12 mouse cellular contexts compared by ENCODE assay signal in the genomic region with DNA sequence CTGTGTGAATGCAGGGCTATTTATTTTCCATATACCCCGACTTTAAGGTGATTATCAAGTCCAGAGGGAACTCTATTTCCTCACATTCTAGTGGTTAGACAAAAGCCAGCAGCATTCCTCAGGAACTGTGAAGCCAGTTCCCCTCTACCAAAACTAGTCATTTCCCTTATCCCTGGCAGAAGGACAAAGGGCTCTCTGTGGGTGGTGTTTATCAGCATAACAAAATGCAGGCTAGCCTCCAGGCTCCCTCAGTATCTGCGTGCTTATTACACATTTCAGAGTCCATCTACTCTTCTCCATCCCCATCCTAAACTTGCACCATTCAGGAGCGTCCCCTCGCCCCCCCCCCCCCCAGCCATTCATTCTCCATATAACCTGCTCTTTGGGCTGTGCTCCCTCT. TPM values are rescaled to one million over a fixed set of nuclear protein-coding genes. Genes with fewer than 3 reads are reported as not detected.
DNase-seq lines count a peak whose midpoint lies in the region; ATAC-seq and TF ChIP-seq lines count a peak whose summit lies in the region.
"Had no signal": no experiment of that assay in that cellular context is flagged by ENCODE, and none has a peak within 500 bp of the region (broad histone marks: within the 10 kb centered on the region; RNA-seq: fewer than 3 reads in every experiment).

No protein-coding gene starts in this region.

- H3K9ac ChIP-seq in hindbrain, embryonic 11.5 days (ENCODE audit: low read depth, low read length): no peak overlapping the region
- H3K9ac ChIP-seq in MEL (ENCODE audit: control insufficient read depth, low read depth, low read length, poor library complexity, severe bottlenecking): no peak overlapping the region
- no peak overlapping the region for H3K9ac ChIP-seq in liver, embryonic 14.5 days (replicated peaks)

- no peak for TF ChIP-seq EP300 in MEL (IDR thresholded peaks at IDR 0.05; ENCODE audit: low read depth in 1 of 2, low read length in 2 of 2)
- TF ChIP-seq EP300 in liver, embryonic 14.5 days (IDR thresholded peaks at IDR 0.05; ENCODE audit: low read depth): no peak

- no peak for TF ChIP-seq CTCF in MEL (IDR thresholded peaks at IDR 0.05 in 2 of 3, conservative IDR thresholded peaks at IDR 0.05 in 1 of 3; ENCODE audit: control insufficient read depth in 1 of 3, insufficient read depth in 1 of 3, low read depth in 2 of 3, low read length in 3 of 3, poor library complexity in 1 of 3, severe bottlenecking in 1 of 3)
- no peak for TF ChIP-seq CTCF in liver, embryonic 14.5 days (IDR thresholded peaks at IDR 0.05; ENCODE audit: low read depth)

- no peak for TF ChIP-seq POLR2A in MEL (IDR thresholded peaks at IDR 0.05; ENCODE audit: control insufficient read depth in 1 of 2, insufficient read depth in 1 of 2, low read depth in 1 of 2, low read length in 2 of 2, poor library complexity in 1 of 2)

- no peaks in the 10 kb centered on the region for H3K27me3 ChIP-seq in hindbrain, embryonic 10.5 days (ENCODE audit: insufficient read depth, poor library complexity, severe bottlenecking)
- no peaks in the 10 kb centered on the region for H3K27me3 ChIP-seq in hindbrain, embryonic 11.5 days (ENCODE audit: control insufficient read depth, insufficient read depth, low read length)
- no peaks in the 10 kb centered on the region for H3K27me3 ChIP-seq in MEL (ENCODE audit: control insufficient read depth in 1 of 2, insufficient read depth in 2 of 2, low read length in 2 of 2)
- H3K27me3 ChIP-seq in liver, embryonic 14.5 days (ENCODE audit: control insufficient read depth, insufficient read depth, low read length): no peaks in the 10 kb centered on the region

- no peak for ATAC-seq in hindbrain, embryonic 11.5 days (ENCODE audit: low FRiP score)
- peak; percentile 53; the same call in 1 of the 2 replicates for ATAC-seq in liver, embryonic 14.5 days (ENCODE audit: insufficient read depth)
- ATAC-seq: lung, postnatal 0 days had no signal

- no peaks in the 10 kb centered on the region for H3K79me2 ChIP-seq in MEL (ENCODE audit: control insufficient read depth, insufficient read depth, low read length, poor library complexity)

- no peak overlapping the region for H3K4me3 ChIP-seq in hindbrain, embryonic 10.5 days
- no peak overlapping the region for H3K4me3 ChIP-seq in hindbrain, embryonic 11.5 days (ENCODE audit: low read depth, low read length)
- no peak overlapping the region for H3K4me3 ChIP-seq in MEL (ENCODE audit: control insufficient read depth in 1 of 2, insufficient read depth in 1 of 2, low read depth in 2 of 2, low read length in 2 of 2)
- no peak overlapping the region for H3K4me3 ChIP-seq in liver, embryonic 14.5 days (ENCODE audit: insufficient read depth in 1 of 2, low read depth in 2 of 2, low read length in 2 of 2)
- H3K4me3 ChIP-seq: gastrocnemius, adult 2 months; myocyte had no signal

- DNase-seq in hindbrain, embryonic 10.5 days (ENCODE audit: low spot score): no peak
- DNase-seq in hindbrain, embryonic 11.5 days (ENCODE audit: low spot score): no peak
- DNase-seq in ES-CJ7 (ENCODE audit: low read depth, low spot score): peak; percentile 77
- DNase-seq in MEL (ENCODE audit: low read depth, low spot score): peak; percentile 23
- no peak for DNase-seq in liver, embryonic 14.5 days (ENCODE audit: low read depth in 3 of 3, low spot score in 3 of 3)
- DNase-seq in spleen, adult 18-20 months: no peak
- DNase-seq in kidney, adult 18-20 months: no peak
- DNase-seq: gastrocnemius, adult 2 months; kidney, adult 8-10 months; thymus, adult 2 months had no signal

- H3K36me3 ChIP-seq in hindbrain, embryonic 10.5 days: no peaks in the 10 kb centered on the region
- H3K36me3 ChIP-seq in hindbrain, embryonic 11.5 days (ENCODE audit: control insufficient read depth, insufficient read depth, low read length): no peaks in the 10 kb centered on the region
- peaks cover under 1 to 1% of the 10 kb centered on the region in 2 experiments; a peak in 3 of 4 replicates for H3K36me3 ChIP-seq in MEL (ENCODE audit: control insufficient read depth in 1 of 2, insufficient read depth in 2 of 2, low read length in 2 of 2)
- H3K36me3 ChIP-seq in liver, embryonic 14.5 days (replicated peaks; ENCODE audit: control insufficient read depth, insufficient read depth, low read depth): no peaks in the 10 kb centered on the region; the same call in 1 of the 2 replicates

- peaks cover 9% of the 10 kb centered on the region for H3K4me1 ChIP-seq in hindbrain, embryonic 10.5 days (replicated peaks)
- H3K4me1 ChIP-seq in hindbrain, embryonic 11.5 days (replicated peaks; ENCODE audit: control insufficient read depth, insufficient read depth, low read length): no peaks in the 10 kb centered on the region; the same call in 1 of the 2 replicates
- H3K4me1 ChIP-seq in MEL (ENCODE audit: control insufficient read depth in 1 of 2, insufficient read depth in 2 of 2, low read length in 2 of 2): no peaks in the 10 kb centered on the region
- peaks cover 12 to 14% of the 10 kb centered on the region in 2 experiments for H3K4me1 ChIP-seq in liver, embryonic 14.5 days (replicated peaks; ENCODE audit: control insufficient read depth in 2 of 2, insufficient read depth in 2 of 2, low read length in 1 of 2)

- no peak overlapping the region for H3K4me2 ChIP-seq in hindbrain, embryonic 11.5 days (replicated peaks; ENCODE audit: low read depth, low read length)
- no peak overlapping the region for H3K4me2 ChIP-seq in liver, embryonic 14.5 days (ENCODE audit: low read depth)

- no peak for TF ChIP-seq RAD21 in MEL (IDR thresholded peaks at IDR 0.05; ENCODE audit: low read depth, low read length)

- 8% methylated on average over 4 of the region's 4 CpGs for WGBS in hindbrain, embryonic 10.5 days
- 25% methylated on average over 3 of the region's 4 CpGs for WGBS in hindbrain, embryonic 11.5 days
- 26% methylated on average over 4 of the region's 4 CpGs for WGBS in liver, embryonic 14.5 days (ENCODE audit: insufficient replicate concordance)

- peak overlapping the region; percentile 40 for H3K27ac ChIP-seq in hindbrain, embryonic 10.5 days
- H3K27ac ChIP-seq in hindbrain, embryonic 11.5 days (ENCODE audit: low read depth, low read length): no peak overlapping the region
- H3K27ac ChIP-seq in MEL (ENCODE audit: control insufficient read depth, low read depth, low read length): no peak overlapping the region
- peak overlapping the region; percentile 27; the same call in 1 of the 2 replicates for H3K27ac ChIP-seq in liver, embryonic 14.5 days
- H3K27ac ChIP-seq: gastrocnemius, adult 2 months had no signal

- H3K9me3 ChIP-seq in hindbrain, embryonic 10.5 days: no peaks in the 10 kb centered on the region
- H3K9me3 ChIP-seq in hindbrain, embryonic 11.5 days (ENCODE audit: control insufficient read depth, low read length): no peaks in the 10 kb centered on the region
- H3K9me3 ChIP-seq in MEL (replicated peaks; ENCODE audit: insufficient read depth, low read length): no peaks in the 10 kb centered on the region
- no peaks in the 10 kb centered on the region for H3K9me3 ChIP-seq in liver, embryonic 14.5 days (ENCODE audit: control insufficient read depth, low read length)

TF ChIP-seq in MEL, 35 proteins besides CTCF, POLR2A, EP300 and RAD21:
- TF ChIP-seq NRF1 (IDR thresholded peaks at IDR 0.05; ENCODE audit: insufficient read depth, low read depth, low read length, poor library complexity, severe bottlenecking) (no peak), CHD1 (IDR thresholded peaks at IDR 0.05; ENCODE audit: low read depth, low read length) (no peak), RCOR1 (IDR thresholded peaks at IDR 0.05; ENCODE audit: low read depth, low read length) (no peak), POLR2AphosphoS2 (IDR thresholded peaks at IDR 0.05; ENCODE audit: low read length) (no peak), ZMIZ1 (IDR thresholded peaks at IDR 0.05; ENCODE audit: low read depth, low read length) (no peak), NELFE (IDR thresholded peaks at IDR 0.05; ENCODE audit: low read depth, low read length) (no peak), TCF12 (IDR thresholded peaks at IDR 0.05; ENCODE audit: low read depth, low read length) (no peak), MAFK (IDR thresholded peaks at IDR 0.05; ENCODE audit: borderline replicate concordance, low read depth, low read length) (no peak), MYB (IDR thresholded peaks at IDR 0.05; ENCODE audit: low read depth, low read length) (no peak)

RNA-seq across cellular contexts. Expression of gene Nipa1, which starts 20.8 kb away (rescaled TPM):
- 7.2 and 9.2 TPM in 2 replicates for polyA plus RNA-seq in hindbrain, embryonic 10.5 days (2016; fragmentation: Nextera tagmentation; extraction: Ambion mirVana)
- polyA plus RNA-seq in hindbrain, embryonic 11.5 days (2014; fragmentation: Nextera tagmentation; extraction: Ambion mirVana): 11.1 and 11.4 TPM in 2 replicates
- 10.4 and 14.8 TPM in 2 replicates for total RNA-seq in MEL (2012; rRNA removed)
- 10 to 100 TPM in 1 of 2 experiments, not detected in 1; 13.0 TPM for polyA plus RNA-seq in MEL (2012; ENCODE audit: insufficient read depth in 1 of 2, insufficient read length in 2 of 2, low read depth in 1 of 2, low replicate concordance in 2 of 2, missing spikeins in 1 of 2)
- polyA plus RNA-seq in liver, embryonic 14.5 days (2012; rRNA removed): 6.6 and 8.1 TPM in 2 replicates
- polyA plus RNA-seq in liver, embryonic 14.5 days (2014; fragmentation: Nextera tagmentation; extraction: Ambion mirVana): 10.9 and 12.3 TPM in 2 replicates

RNA-seq across cellular contexts. Expression of gene Nipa2, which starts 36.7 kb away (rescaled TPM):
- 34.7 and 39.3 TPM in 2 replicates for polyA plus RNA-seq in hindbrain, embryonic 10.5 days (2016; fragmentation: Nextera tagmentation; extraction: Ambion mirVana)
- 48.4 and 49.7 TPM in 2 replicates for polyA plus RNA-seq in hindbrain, embryonic 11.5 days (2014; fragmentation: Nextera tagmentation; extraction: Ambion mirVana)
- 25.7 and 28.6 TPM in 2 replicates for total RNA-seq in MEL (2012; rRNA removed)
- 10 to 100 TPM in 1 of 2 experiments, not detected in 1; 26.3 TPM for polyA plus RNA-seq in MEL (2012; ENCODE audit: insufficient read depth in 1 of 2, insufficient read length in 2 of 2, low read depth in 1 of 2, low replicate concordance in 2 of 2, missing spikeins in 1 of 2)
- 6.9 and 9.8 TPM in 2 replicates for polyA plus RNA-seq in liver, embryonic 14.5 days (2012; rRNA removed)
- polyA plus RNA-seq in liver, embryonic 14.5 days (2014; fragmentation: Nextera tagmentation; extraction: Ambion mirVana): 27.5 and 27.9 TPM in 2 replicates

RNA-seq across cellular contexts. Expression of gene Herc2, which starts 51.0 kb away (rescaled TPM):
- polyA plus RNA-seq in hindbrain, embryonic 10.5 days (2016; fragmentation: Nextera tagmentation; extraction: Ambion mirVana): 20.6 and 23.8 TPM in 2 replicates
- 28.0 and 43.5 TPM in 2 replicates for polyA plus RNA-seq in hindbrain, embryonic 11.5 days (2014; fragmentation: Nextera tagmentation; extraction: Ambion mirVana)
- 20.7 and 24.0 TPM in 2 replicates for total RNA-seq in MEL (2012; rRNA removed)
- polyA plus RNA-seq in MEL (2012; ENCODE audit: insufficient read depth in 1 of 2, insufficient read length in 2 of 2, low read depth in 1 of 2, low replicate concordance in 2 of 2, missing spikeins in 1 of 2): 100 to 1,000 TPM in 1 of 2 experiments, 10 to 100 TPM in 1; 32.0 to 389 TPM
- 5.2 and 8.5 TPM in 2 replicates for polyA plus RNA-seq in liver, embryonic 14.5 days (2012; rRNA removed)
- polyA plus RNA-seq in liver, embryonic 14.5 days (2014; fragmentation: Nextera tagmentation; extraction: Ambion mirVana): 12.1 and 15.2 TPM in 2 replicates

Comparison
In these comparisons a context has a peak if more than half of its experiments do, and no peak if none do; other contexts are left out.
1. H3K27ac ChIP-seq: peak in hindbrain, embryonic 10.5 days (single experiment) and liver, embryonic 14.5 days (single experiment); none in hindbrain, embryonic 11.5 days (single experiment) and MEL (single experiment).
2. DNase-seq: peak in ES-CJ7 (single experiment) and MEL (single experiment); none in hindbrain, embryonic 10.5 days (single experiment), hindbrain, embryonic 11.5 days (single experiment), liver, embryonic 14.5 days (0 of 3), spleen, adult 18-20 months (0 of 2) and kidney, adult 18-20 months (single experiment).